Mouse (Mus musculus) gastrocnemius, adult 8-10 months (tissue): ENCODE measurements at regions not wholly inside any gene's neighbourhood (a gene's known extent, or its start where the extent isn't known, plus 50 kb on each side); places are given as distances from the start of the nearest gene placed in this dataset.

ENCODE experiments used
- DNase-seq, 2 experiments: peaks; one replicate each; pipeline ENCODE4 v3.0.0; 2022; ENCODE audit warnings: low spot score in 2 of 2

- DNase-seq: no peak
Measured at GRCm38 (mm10) chr13:73141302-73141701, 119.0 kb upstream of the Irx4 start.

DNA sequence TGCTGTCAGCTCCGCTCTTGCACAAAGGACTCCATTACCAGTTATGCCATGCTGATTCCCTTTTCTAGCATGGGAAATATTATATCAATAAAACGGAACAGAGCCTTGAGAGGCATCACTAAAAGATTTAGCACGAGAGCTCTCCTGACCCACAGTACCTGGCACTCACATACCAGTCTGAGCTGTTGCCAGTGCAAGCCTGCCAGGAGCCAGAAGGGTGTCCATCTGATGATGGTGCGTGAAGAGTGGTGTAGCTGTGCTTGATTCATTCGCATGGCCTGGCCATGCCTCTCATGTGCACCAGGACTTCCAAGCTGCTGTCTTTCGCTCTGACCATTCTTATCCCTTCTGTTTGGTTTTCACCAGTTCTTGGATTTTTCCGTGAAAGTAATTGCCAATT, 102.3 kb upstream of the Irx4 start:
- no peak for DNase-seq

- DNase-seq: no peak
Measured at GRCm38 (mm10) chr13:73159454-73159853, 100.8 kb upstream of the Irx4 start.

GRCm38 (mm10) chr13:73159865-73160264, 100.4 kb upstream of the Irx4 start:
- no peak for DNase-seq

DNA sequence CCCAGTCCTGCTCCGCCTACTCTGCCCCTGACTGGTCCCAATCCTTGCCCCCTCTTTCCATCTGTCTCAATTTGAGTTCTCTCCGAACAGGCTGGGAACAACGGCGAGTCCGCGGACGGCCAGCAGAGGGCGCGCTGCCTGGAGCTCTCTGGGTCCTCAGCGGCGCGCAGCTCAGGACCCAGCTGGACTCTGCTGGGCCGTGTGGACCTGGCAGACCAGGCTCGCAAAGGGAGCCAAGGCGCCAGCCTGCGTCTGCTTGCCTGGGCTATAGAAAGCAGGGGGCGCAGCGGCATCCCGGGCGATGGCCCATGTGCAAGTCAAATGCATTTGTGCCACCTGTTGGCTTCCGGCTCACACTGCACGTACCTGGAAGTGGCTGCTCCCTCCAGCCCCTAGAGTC, 100.0 kb upstream of the Irx4 start:
- DNase-seq: peak; percentile 14 to 58

- no peak for DNase-seq
Measured at GRCm38 (mm10) chr13:73170301-73170700, 90.0 kb upstream of the Irx4 start.

DNA sequence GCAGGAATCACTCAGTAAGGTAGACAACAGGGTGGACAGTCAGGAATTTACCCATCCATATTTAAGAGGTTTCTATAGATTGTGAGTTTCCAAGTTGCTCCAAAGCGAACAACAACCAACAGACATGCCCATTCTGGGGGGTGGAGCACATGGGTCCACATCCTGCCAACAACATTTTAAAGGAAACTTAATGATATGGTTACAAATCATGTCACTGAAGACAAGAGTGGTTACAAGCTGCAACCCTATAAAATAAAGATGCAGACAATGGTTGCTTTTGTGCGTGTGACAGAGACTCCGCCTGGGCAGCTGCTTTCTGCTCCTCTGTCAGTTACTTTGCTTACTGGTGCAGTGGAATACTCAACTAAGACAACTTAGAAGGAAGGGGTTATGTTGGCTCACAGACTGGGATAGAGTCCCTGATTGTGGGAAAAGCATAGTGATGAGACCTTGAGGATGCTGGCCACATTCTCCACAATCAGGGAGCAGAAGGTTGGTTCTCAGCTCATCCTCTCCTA, 52.3 kb upstream of the Irx4 start:
- DNase-seq: no peak
